Mouse (Mus musculus) lung, embryonic 16.5 days (tissue): ENCODE data around the gene Slc6a13. TPM values are rescaled to one million over a fixed set of nuclear protein-coding genes. Genes with fewer than 3 reads are reported as not detected.
"Not testable (repeated sequence)": the region's sequence is repeated elsewhere in the genome, so short reads cannot be mapped to it uniquely, and the experiment has no call there.

ENCODE experiments used
- ATAC-seq: fragments of 200-750 bp; cut with Nextera tagmentation; 2 replicates; pipeline ENCODE4 v1.8.0; 2017; ENCODE audit warnings: low read depth, mild to moderate bottlenecking, moderate library complexity
- H3K27ac ChIP-seq: fragments of 300-500 bp; sonication (generic); 2 replicates; pipeline ENCODE4 v1.5.1; 2014; ENCODE audit warnings: mild to moderate bottlenecking, control low read depth, low read length
- H3K27me3 ChIP-seq: fragments of 300-500 bp; sonication (generic); 2 replicates; pipeline ENCODE4 v1.6.1; 2014; ENCODE audit warnings: low read depth, low read length, mixed read lengths; ENCODE audit not compliant: control insufficient read depth, insufficient read depth
- H3K36me3 ChIP-seq: fragments of 300-500 bp; sonication (generic); 2 replicates; pipeline ENCODE4 v1.6.1; 2014; ENCODE audit warnings: low read length; ENCODE audit not compliant: control insufficient read depth, insufficient read depth
- H3K4me1 ChIP-seq: fragments of 300-500 bp; sonication (generic); replicated peaks from 2 replicates; pipeline ENCODE4 v1.6.1; 2014; ENCODE audit warnings: low read length, mixed read lengths; ENCODE audit not compliant: control insufficient read depth, insufficient read depth
- H3K4me2 ChIP-seq: fragments of 300-500 bp; sonication (generic); 2 replicates; pipeline ENCODE4 v1.6.1; 2014; ENCODE audit warnings: low read depth, low read length, control low read depth
- H3K4me3 ChIP-seq: fragments of 300-500 bp; sonication (generic); 2 replicates; pipeline ENCODE4 v1.5.1; 2014; ENCODE audit warnings: mild to moderate bottlenecking, low read length, control low read depth
- H3K9ac ChIP-seq: fragments of 300-500 bp; sonication (generic); 2 replicates; pipeline ENCODE4 v1.6.1; 2014; ENCODE audit warnings: low read length, control low read depth
- H3K9me3 ChIP-seq: fragments of 300-500 bp; sonication (generic); 2 replicates; pipeline ENCODE4 v1.6.1; 2016; ENCODE audit warnings: low read length; ENCODE audit not compliant: control insufficient read depth
- WGBS: fragments of 180-500 bp; shearing (Covaris S2); extraction: QIAGEN DNeasy Blood & Tissue Kit; methylation state at CpG from one replicate; pipeline ENCODE4 v1.1.7; 2014; 5-methylcytosine and 5-hydroxymethylcytosine counted together
- polyA plus RNA-seq: library from polyadenylated mRNA; unstranded; fragments of >200 nt; fragmentation: Nextera tagmentation; extraction: Ambion mirVana; gene quantifications from 2 replicates; pipeline ENCODE4 v1.2.1, GENCODE M21; 2015

The Slc6a13 gene
- polyA plus RNA-seq, 1 experiment from 2014 or later: 0.84 TPM

- no peak overlapping the region for H3K4me2 ChIP-seq
- WGBS: 78% methylated on average over 1 of the region's 1 CpGs
- H3K4me1 ChIP-seq: no peaks in the 10 kb centered on the region
- H3K36me3 ChIP-seq: no peaks in the 10 kb centered on the region
- ATAC-seq: no peak
- H3K9ac ChIP-seq: no peak overlapping the region
- H3K4me3 ChIP-seq: no peak overlapping the region
- no peak overlapping the region for H3K27ac ChIP-seq
- H3K9me3 ChIP-seq: no peaks in the 10 kb centered on the region
- H3K27me3 ChIP-seq: no peaks in the 10 kb centered on the region
Measured at GRCm38 (mm10) chr6:121356041-121356440, 56.0 kb downstream of the Slc6a13 start.

DNA sequence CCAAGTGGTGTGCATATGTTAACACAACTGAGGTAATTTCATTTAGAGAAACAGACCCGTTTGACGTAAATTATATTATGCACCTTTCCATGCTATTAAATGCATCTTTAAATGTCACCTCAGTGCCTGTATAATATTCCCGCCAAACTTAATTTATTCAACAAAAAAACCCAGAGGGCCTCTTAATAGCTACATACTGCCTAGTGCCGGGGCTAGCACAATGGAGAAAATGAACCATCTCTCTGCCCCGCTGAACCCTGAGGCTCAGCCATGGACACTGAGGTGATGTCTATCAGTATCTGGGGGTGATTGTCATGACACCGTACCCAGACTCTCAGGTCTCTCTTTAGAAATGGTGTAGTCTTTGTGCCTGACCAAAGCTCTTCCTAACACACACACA is 57.2 kb downstream of the Slc6a13 start:
- Histone ChIP-seq H3K4me3 (no peak overlapping the region), H3K27ac (no peak overlapping the region), H3K36me3 (no peaks in the 10 kb centered on the region), H3K9me3 (no peaks in the 10 kb centered on the region), H3K4me1 (no peaks in the 10 kb centered on the region), H3K4me2 (no peak overlapping the region), H3K27me3 (no peaks in the 10 kb centered on the region), H3K9ac (no peak overlapping the region)
- no peak for ATAC-seq
- 84% methylated on average over 6 of the region's 6 CpGs for WGBS

- H3K36me3 ChIP-seq: no peaks in the 10 kb centered on the region
- H3K9ac ChIP-seq: no peak overlapping the region
- ATAC-seq: no peak
- WGBS: 58% methylated on average over 6 of the region's 6 CpGs
- H3K9me3 ChIP-seq: no peaks in the 10 kb centered on the region
- no peaks in the 10 kb centered on the region for H3K27me3 ChIP-seq
- no peak overlapping the region for H3K4me3 ChIP-seq
- H3K4me2 ChIP-seq: no peak overlapping the region
- no peak overlapping the region for H3K27ac ChIP-seq
- H3K4me1 ChIP-seq: no peaks in the 10 kb centered on the region
Measured at GRCm38 (mm10) chr6:121363061-121363460, 63.0 kb downstream of the Slc6a13 start.

- 67% methylated on average over 4 of the region's 4 CpGs for WGBS
- Histone ChIP-seq H3K9ac (no peak overlapping the region), H3K36me3 (no peaks in the 10 kb centered on the region), H3K4me2 (no peak overlapping the region), H3K4me1 (no peaks in the 10 kb centered on the region), H3K4me3 (no peak overlapping the region), H3K27ac (no peak overlapping the region), H3K27me3 (no peaks in the 10 kb centered on the region), H3K9me3 (no peaks in the 10 kb centered on the region)
- no peak for ATAC-seq
Measured at GRCm38 (mm10) chr6:121363956-121364355, 63.9 kb downstream of the Slc6a13 start.

DNA sequence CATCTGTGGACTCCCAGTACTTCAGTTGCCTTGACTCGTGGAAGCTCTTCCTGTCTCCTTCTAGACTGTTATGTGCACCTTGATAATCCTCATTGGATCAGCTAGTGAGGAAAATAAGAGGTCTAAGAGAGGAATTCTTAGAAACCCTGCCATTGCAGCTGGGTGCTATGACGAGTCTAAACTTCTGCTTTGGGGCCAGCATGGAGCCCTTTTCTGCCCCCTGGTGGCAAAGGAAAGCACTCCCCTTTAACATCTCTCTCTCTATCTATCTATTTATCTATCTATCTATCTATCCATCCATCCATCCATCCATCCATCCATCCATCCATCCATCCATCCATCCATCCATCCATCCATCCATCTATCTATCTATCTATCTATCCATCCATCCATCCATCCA is 66.5 kb downstream of the Slc6a13 start:
- ATAC-seq: not testable (repeated sequence)
- WGBS: 7% methylated on average over 2 of the region's 2 CpGs

GRCm38 (mm10) chr6:121367099-121367498 is 67.1 kb downstream of the Slc6a13 start:
- WGBS: 63% methylated on average over 3 of the region's 3 CpGs
- Histone ChIP-seq H3K36me3 (no peaks in the 10 kb centered on the region), H3K4me2 (no peak overlapping the region), H3K4me3 (no peak overlapping the region), H3K9me3 (no peaks in the 10 kb centered on the region), H3K27ac (no peak overlapping the region), H3K9ac (no peak overlapping the region), H3K4me1 (no peaks in the 10 kb centered on the region), H3K27me3 (no peaks in the 10 kb centered on the region)
- no peak for ATAC-seq

More for the DNA sequence above, 66.5 kb downstream of the Slc6a13 start:
- H3K4me2 ChIP-seq, H3K4me1 ChIP-seq, H3K9me3 ChIP-seq, H3K27ac ChIP-seq, H3K9ac ChIP-seq, H3K27me3 ChIP-seq, H3K4me3 ChIP-seq, H3K36me3 ChIP-seq: not testable (repeated sequence)

- H3K27me3 ChIP-seq: no peaks in the 10 kb centered on the region
- no peak overlapping the region for H3K27ac ChIP-seq
- no peak for ATAC-seq
- no peak overlapping the region for H3K9ac ChIP-seq
- no peaks in the 10 kb centered on the region for H3K4me1 ChIP-seq
- H3K36me3 ChIP-seq: no peaks in the 10 kb centered on the region
- WGBS: 57% methylated on average over 10 of the region's 10 CpGs
- H3K4me3 ChIP-seq: no peak overlapping the region
- no peak overlapping the region for H3K4me2 ChIP-seq
- no peaks in the 10 kb centered on the region for H3K9me3 ChIP-seq
Measured at GRCm38 (mm10) chr6:121371197-121371980, 71.4 kb downstream of the Slc6a13 start.

- Histone ChIP-seq H3K9ac (no peak overlapping the region), H3K4me1 (0 out of 2 replicates have a peak, but pooled peaks cover 2% of the 10 kb centered on the region), H3K27ac (no peak overlapping the region), H3K4me2 (no peak overlapping the region), H3K27me3 (no peaks in the 10 kb centered on the region; the same call in 1 of the 2 replicates), H3K36me3 (no peaks in the 10 kb centered on the region), H3K9me3 (no peaks in the 10 kb centered on the region), H3K4me3 (no peak overlapping the region)
- WGBS: 58% methylated on average over 12 of the region's 12 CpGs
- ATAC-seq: no peak
Measured at GRCm38 (mm10) chr6:121376159-121376558, 76.1 kb downstream of the Slc6a13 start.

- H3K4me3 ChIP-seq: no peak overlapping the region
- no peak for ATAC-seq
Measured at GRCm38 (mm10) chr6:121378256-121378655, 78.2 kb downstream of the Slc6a13 start.

More at GRCm38 (mm10) chr6:121378256-121378655, 78.2 kb downstream of the Slc6a13 start:
- Histone ChIP-seq H3K9ac (no peak overlapping the region), H3K4me1 (0 out of 2 replicates have a peak, but pooled peaks cover 2% of the 10 kb centered on the region), H3K36me3 (no peaks in the 10 kb centered on the region), H3K27me3 (no peaks in the 10 kb centered on the region; the same call in 1 of the 2 replicates), H3K4me2 (no peak overlapping the region), H3K9me3 (no peaks in the 10 kb centered on the region), H3K27ac (no peak overlapping the region)
- WGBS: 48% methylated on average over 4 of the region's 4 CpGs
